Mouse (Mus musculus) olfactory bulb, adult 2 months (tissue): ENCODE measurements around the gene Gipr.

Experiments
- CTCF ChIP-seq: fragments of 200-500 bp; IDR thresholded peaks from 2 replicates; pipeline ENCODE4 v1.5.1; 2012; ENCODE audit warnings: low read depth, mild to moderate bottlenecking, low read length, moderate library complexity; ENCODE audit not compliant: insufficient read depth
- POLR2A ChIP-seq: fragments of 200-500 bp; IDR thresholded peaks from 2 replicates; pipeline ENCODE4 v1.6.1; 2012; ENCODE audit warnings: mild to moderate bottlenecking, low read depth, low read length, moderate library complexity; ENCODE audit not compliant: insufficient read depth

DNA sequence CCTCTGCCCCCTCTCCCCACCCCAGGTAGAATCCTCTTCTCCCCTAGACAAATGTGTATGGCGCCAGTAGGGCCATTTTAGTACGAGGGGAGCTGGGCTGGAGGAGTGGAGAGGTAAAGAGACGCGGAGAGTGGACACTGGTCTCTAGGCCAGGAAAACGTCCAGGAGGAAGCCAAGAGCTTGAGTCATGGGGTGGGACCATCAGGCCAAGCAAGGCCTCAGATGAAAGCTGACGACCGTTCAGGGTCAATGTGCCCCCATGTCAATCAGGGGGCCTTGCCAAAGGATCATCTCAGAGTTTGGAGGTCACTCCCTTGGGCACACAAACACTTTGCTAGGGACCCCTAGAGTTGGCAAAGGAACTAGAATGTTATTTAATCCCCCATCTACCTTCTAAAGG, 11.3 kb upstream of the Gipr start:
- TF ChIP-seq POLR2A (no peak), CTCF (no peak)
